Mouse (Mus musculus): Measurements from ENCODE around the gene Blcap.

Blcap gene

GRCm38 (mm10) chr2:157560302-157560701 lies 10.8 kb downstream of the Blcap start:
- in situ Hi-C loops (cut with MboI; ENCODE audit: unreplicated experiment in 2 of 2), result no loop called here

- in situ Hi-C loops (cut with MboI; ENCODE audit: unreplicated experiment in 2 of 2), result no loop called here
These were observed 11.2 kb downstream of the Blcap start, which contains the start of gene Nnat for GRCm38 (mm10) chr2:157559858-157560257. Nnat (plus strand) TSS chr2:157560078.

GRCm38 (mm10) chr2:157559440-157559839 lies 11.6 kb downstream of the Blcap start:
- in situ Hi-C loops (cut with MboI; ENCODE audit: unreplicated experiment in 2 of 2), result no loop called here

DNA sequence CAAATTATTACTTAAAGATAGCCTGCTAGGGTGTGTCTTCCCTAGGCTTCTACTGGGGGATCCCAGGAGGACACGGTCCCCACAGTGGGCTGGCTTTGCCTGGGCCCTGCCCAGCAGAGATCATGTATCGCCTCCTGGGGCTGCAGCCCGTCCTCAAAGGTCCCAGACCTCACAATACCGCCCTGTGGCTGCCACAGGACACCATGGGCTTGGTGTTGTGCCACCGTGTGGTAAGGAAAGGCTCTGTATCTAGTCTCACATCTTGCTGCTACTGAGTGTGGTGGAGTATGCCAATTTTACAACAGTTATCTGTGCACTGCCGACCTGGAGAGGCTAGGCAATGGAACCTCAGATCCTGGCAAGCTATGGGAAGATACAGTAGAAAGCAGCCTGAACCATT lies 12.6 kb downstream of the Blcap start:
- in situ Hi-C loops (cut with MboI; ENCODE audit: unreplicated experiment in 2 of 2), result no loop called here

DNA sequence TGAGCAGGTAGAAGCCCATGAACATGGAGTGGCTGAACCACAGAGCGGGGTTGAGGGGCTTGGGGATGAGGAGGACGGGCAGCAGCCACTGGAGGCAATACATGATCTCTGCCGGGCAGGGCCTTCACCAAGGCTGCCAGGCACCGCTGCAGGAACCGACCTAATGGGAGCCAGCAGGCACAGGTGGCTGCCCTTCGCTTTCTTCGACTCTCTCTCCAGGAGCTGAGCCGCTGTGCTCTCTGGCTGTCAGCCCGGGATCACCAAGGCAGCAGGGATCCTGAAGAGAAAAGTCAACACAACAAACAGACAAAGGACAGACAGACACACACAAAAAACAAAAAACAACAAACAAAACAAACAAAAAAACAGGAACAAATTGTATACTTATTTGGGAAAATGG lies 13.0 kb downstream of the Blcap start:
- in situ Hi-C loops (cut with MboI; ENCODE audit: unreplicated experiment in 2 of 2), result no loop called here

DNA sequence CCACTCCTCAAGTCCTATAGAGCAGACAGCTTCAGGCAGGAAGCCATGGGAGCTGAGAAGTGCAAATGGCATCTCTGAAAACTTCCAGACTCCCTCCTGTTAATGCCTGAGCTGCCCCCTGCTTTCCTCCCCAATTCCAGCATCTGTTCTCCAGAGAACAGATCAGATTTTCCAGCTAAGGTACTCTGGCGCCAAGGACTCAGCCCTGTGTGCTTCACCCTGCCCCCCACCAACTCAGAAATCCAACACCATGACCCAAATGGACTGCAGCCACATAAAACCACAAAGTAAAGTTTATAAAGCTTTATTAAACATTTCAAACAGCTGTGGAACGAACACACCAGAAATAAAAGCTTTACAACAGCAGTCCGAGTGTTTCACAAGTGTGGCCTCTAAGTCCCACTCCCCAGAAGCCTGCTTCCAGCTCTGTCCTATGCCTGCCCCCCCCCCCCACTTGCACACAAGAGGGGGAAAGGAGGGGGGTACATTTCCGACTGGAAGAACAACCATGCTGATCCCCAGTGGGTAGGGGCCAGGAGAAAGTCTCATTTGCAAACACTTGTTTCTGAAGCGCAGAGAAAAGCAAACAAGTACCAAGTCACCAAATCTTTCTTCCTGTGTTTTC lies 14.9 kb downstream of the Blcap start:
- in situ Hi-C loops (cut with MboI; ENCODE audit: unreplicated experiment in 2 of 2), result no loop called here

DNA sequence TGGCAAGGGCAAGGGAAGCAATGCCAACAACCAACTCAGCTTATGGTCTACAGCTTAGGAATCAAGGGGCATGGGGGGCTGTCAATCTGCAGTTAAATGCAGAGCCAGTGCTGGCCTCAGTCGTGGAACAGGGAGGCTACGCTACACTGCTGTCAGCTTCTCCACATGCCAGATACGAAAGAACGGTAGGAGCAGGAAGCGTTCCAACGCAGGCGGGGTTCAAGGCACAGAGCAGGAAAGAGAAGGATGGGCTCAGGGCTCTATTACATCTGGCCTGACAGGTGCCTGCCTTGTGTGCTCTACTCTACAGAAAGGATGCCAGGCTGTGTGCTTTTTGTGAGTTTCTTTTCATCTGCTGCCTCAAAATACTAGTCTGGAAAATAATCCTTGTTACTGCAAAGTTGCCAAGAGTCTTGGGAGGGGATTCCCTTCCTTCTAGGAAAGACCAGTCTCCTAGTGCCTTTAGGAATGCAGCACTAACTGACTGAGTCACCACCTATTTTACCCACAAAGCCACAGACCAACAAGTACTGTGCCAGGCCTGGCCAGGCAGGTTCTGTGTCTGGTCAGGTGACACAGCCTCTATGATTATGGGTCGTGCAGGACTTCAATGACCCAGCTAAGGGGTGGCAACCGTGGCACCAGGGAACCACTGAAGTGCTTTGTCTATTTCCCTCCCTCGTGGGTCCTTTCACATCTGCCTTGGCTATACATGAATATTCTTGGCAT lies 18.8 kb downstream of the Blcap start:
- in situ Hi-C loops (cut with MboI; ENCODE audit: unreplicated experiment in 2 of 2), result no loop called here

GRCm38 (mm10) chr2:157550292-157550691 lies 20.8 kb downstream of the Blcap start:
- in situ Hi-C loops (cut with MboI; ENCODE audit: unreplicated experiment in 2 of 2), result no loop called here

GRCm38 (mm10) chr2:157546686-157547085 lies 24.4 kb downstream of the Blcap start:
- in situ Hi-C loops (cut with MboI; ENCODE audit: unreplicated experiment in 2 of 2), result no loop called here

GRCm38 (mm10) chr2:157544333-157544888 lies 26.7 kb downstream of the Blcap start:
- in situ Hi-C loops (cut with MboI; ENCODE audit: unreplicated experiment in 2 of 2), result no loop called here

DNA sequence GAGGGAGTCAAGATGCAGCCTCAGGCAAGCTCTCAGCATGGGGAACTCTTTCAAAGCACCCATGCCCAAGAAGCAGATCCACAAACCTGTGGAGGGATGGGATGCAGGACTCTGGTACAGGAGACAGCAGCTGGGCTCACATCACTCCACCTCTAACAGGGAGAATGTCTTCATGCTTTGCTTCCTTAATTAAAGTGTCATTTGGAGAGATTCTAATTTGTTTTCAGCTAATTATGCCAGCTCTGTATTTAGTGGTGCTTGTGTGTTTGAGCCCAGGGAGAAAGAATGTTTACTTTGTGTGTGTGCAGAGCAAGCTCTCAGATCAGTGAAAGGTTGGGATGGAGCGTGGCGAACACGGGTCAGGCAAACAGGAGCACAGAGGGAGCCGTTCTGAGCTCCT lies 28.7 kb downstream of the Blcap start:
- in situ Hi-C loops (cut with MboI; ENCODE audit: unreplicated experiment in 2 of 2), result no loop called here

- in situ Hi-C loops (cut with MboI; ENCODE audit: unreplicated experiment in 2 of 2), result no loop called here
These were observed 29.4 kb downstream of the Blcap start for GRCm38 (mm10) chr2:157541631-157542030.

- in situ Hi-C loops (cut with MboI; ENCODE audit: unreplicated experiment in 2 of 2), result no loop called here
These were observed 30.0 kb downstream of the Blcap start for GRCm38 (mm10) chr2:157540953-157541569.

DNA sequence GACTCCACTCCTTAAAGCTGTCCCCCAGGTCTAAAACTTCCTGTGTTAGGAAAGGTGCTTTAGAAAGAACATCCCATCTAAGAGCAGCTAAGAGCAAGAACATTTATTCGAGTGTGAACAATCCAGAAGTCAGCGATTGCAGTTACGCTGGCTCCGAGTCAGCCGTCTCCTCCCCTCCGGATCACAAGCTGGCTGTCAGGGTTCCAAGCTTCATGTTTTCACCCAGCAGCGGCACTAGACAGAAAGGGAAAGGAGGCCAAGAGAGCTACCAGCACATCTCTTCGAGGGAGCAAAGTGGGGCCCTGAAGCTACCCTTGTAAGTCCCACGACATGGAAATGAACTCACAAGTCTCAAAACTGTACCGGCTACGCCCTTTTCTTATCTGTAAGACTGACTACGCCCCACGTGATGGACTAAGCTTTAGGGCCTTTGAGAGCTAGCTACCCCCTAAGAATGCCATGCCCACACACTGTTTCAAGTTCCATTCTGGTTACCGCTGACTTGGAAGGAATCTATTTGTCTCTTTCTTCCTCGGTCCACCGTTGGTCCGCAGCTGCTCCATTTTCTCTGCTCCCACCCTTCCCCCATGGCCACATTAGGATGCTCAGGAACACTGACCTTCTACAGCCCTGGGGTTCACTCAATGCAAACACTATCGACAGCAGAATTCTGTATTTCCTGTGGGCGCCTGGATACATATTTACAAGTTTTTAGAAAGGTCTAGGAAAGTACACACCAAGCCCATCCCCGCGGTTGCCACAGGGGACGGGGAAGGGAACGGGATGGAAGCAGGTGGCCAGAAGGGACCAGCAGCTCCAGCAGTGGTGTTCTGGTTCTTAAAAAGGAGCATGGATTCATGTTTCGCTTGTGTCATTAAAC lies 30.8 kb downstream of the Blcap start:
- in situ Hi-C loops (cut with MboI; ENCODE audit: unreplicated experiment in 2 of 2), result no loop called here

DNA sequence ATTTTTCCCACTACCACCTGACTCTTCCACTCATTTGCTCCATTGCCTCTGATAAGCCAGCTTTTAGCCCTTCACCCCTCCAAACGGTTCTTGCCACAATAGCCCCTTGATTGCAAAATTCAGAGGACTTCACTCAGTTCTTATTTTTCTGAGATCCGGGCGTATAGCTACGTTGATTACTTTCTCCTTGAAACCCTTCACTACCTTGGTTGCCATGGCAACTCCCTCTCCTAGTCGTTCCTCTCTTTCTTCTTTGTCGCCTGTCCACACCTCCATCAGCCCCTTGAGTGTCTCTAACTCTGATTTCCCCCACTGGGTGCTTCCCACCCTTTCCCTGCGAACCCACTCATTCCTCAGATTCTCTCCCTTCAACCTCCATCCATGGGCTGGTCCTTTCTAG lies 34.0 kb downstream of the Blcap start:
- in situ Hi-C loops (cut with MboI; ENCODE audit: unreplicated experiment in 2 of 2), result no loop called here

DNA sequence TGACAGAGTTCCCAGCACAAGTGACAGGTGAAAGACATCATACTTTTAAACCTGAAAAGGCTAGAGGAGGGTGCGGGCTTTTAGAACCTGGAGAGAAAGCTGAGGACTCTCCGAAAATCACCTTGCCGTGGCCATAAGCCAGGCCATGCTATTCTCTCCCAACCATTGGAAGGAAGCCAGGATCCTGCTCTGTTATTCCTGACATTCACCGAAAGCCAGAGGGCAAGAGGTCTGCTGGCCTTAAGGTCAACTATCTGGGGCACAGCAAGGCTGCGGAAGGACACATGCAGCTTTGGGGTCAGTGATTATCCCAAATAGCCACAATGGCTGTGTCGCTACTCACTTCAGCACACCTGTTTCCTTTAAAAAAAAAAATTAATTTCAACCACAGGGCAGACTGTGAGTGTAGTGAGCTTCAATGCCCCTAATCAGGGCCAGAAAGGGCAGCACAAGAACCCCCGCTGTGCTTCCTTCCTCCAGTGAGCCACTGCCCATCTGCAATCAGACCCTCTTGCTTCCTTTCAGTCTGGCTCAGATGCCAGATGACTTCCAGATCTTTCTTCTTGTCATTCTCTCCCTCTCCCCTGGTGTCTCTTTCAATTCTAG lies 34.5 kb downstream of the Blcap start:
- in situ Hi-C loops (cut with MboI; ENCODE audit: unreplicated experiment in 2 of 2), result no loop called here

DNA sequence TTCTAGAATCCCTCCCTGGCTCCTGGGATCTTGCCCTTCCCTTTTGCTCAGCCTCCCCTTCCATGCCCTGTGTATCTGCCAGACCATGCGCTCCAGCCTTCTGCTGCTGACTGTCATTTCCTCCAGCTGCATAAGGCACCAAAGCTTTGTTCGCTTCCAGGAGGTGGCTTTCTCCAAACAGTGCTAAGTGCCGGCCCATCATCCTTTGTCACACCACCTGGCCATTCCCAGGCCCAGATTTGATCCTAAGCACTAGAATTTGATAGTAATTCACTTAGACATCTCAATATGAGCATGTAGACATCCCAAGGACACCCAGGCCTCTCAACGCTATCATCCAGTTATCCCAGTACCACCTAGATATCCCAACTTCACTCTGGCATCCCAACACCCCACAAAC lies 36.9 kb downstream of the Blcap start:
- in situ Hi-C loops (cut with MboI; ENCODE audit: unreplicated experiment in 2 of 2), result no loop called here

DNA sequence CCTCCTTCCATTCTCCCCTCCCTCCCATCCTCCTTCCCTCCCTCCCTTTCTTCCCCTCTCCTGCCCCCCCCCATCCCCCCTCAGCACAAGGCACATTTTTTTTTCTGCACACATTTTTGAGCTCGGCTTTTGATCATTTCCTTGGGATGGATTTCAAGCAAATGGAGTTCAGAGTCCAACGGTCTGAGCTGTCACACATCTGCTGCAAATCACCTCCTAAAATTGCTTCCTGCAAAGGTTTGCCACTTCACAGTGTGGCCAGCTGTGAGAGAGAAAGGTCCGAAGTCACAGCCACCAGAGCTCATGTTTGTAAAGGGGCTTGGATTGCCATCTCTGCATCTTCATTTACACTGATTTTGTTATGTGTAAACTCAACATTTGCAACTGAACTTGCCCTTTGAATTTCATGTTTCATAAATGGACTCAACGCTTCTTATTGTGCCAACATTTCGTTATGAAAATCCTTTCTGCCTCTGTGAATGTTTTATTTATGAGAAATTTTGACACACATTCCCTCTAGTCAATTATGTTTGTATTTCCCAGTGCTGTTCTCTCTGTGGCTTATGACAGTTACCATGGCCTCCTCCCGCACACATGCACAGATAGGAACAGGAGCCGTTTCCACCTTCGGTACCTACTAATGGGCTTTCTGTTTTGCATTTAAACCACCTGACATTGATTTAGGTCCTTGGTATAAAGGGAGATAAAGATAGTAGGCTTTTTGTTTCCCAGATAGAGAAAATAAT lies 39.2 kb downstream of the Blcap start:
- in situ Hi-C loops (cut with MboI; ENCODE audit: unreplicated experiment in 2 of 2), result no loop called here

DNA sequence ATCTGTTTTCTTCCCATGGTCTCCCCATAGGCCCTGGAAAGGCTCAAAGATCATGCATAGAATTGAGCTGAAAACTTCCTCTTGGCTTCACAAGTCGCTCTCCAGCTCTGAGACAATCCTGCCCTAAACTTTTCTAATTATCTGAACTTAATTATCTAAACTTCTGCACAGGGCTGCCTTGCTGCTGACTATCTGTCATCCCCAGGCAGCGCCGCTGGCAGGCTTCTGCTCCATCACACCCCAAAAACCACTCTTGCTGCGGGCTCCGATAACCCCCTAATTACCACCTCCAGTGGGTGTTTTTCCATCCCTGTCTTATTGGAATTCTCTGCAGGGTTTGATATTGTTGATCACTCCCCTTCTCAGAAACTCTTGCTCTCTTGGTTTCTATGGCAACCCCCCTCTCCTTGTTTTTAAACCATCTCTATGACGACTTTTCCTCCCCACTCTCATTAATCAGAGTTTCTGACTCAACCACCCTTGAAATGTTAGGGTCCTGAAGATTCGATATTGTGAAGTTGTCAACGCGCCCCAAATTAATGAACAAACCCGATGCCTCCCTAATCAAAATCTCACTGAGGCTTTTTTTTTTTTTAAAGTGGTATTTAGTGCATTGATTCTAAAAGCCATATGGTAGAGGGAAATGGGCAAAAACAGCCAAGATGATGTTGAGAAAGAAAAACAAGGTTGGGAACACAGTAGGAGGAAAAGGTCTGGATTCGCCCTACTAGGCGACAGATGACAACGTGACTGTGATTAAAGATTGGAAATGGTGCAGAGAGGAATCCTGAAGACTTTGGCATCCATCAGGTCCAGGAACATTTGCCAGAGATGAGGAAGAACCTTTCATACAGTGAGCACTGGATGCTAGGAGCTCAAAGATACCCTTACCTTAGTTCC lies 40.8 kb downstream of the Blcap start:
- in situ Hi-C loops (cut with MboI; ENCODE audit: unreplicated experiment in 2 of 2), result no loop called here
